Mouse (Mus musculus) MEL (cell line): ENCODE results near the gene Klk7. TPM values are rescaled to one million over a fixed set of nuclear protein-coding genes. Genes with fewer than 3 reads are reported as not detected.

ENCODE experiments used
- DNase-seq: peaks from one replicate; pipeline ENCODE4 v3.0.0; 2011; ENCODE audit warnings: low read depth, low spot score
- H3K27ac ChIP-seq: 2 replicates; pipeline ENCODE4 v1.5.1; 2012; ENCODE audit warnings: low read depth, mild to moderate bottlenecking, control low read depth, low read length, moderate library complexity; ENCODE audit not compliant: control insufficient read depth
- H3K27me3 ChIP-seq, 2 experiments: fragments of 150-350 bp in 1 of 2; sonication (generic) in 1 of 2; 2 replicates each; pipeline ENCODE4 v1.6.1; 2012; ENCODE audit warnings: low read length in 2 of 2, mild to moderate bottlenecking in 2 of 2, improper control_type of control experiment in 1 of 2, moderate library complexity in 1 of 2; ENCODE audit not compliant: insufficient read depth in 2 of 2, control insufficient read depth in 1 of 2
- H3K36me3 ChIP-seq, 2 experiments: 2 replicates each; pipeline ENCODE4 v1.6.1; 2012 to 2014; ENCODE audit warnings: low read length in 2 of 2, improper control_type of control experiment in 1 of 2, inconsistent platforms in 1 of 2, mild to moderate bottlenecking in 1 of 2; ENCODE audit not compliant: insufficient read depth in 2 of 2, control insufficient read depth in 1 of 2
- H3K4me1 ChIP-seq, 2 experiments: fragments of 150-350 bp in 1 of 2; sonication (generic) in 1 of 2; 2 replicates each; pipeline ENCODE4 v1.6.1; 2012; ENCODE audit warnings: low read length in 2 of 2, improper control_type of control experiment in 1 of 2, mild to moderate bottlenecking in 1 of 2; ENCODE audit not compliant: insufficient read depth in 2 of 2, control insufficient read depth in 1 of 2
- H3K4me3 ChIP-seq, 2 experiments: fragments of 150-350 bp in 1 of 2; sonication (generic) in 1 of 2; 2 replicates each; pipeline ENCODE4 v1.5.1; 2012; ENCODE audit warnings: low read depth in 2 of 2, low read length in 2 of 2, mild to moderate bottlenecking in 2 of 2, moderate library complexity in 2 of 2, control low read depth in 1 of 2, improper control_type of control experiment in 1 of 2; ENCODE audit not compliant: control insufficient read depth in 1 of 2, insufficient read depth in 1 of 2
- H3K79me2 ChIP-seq: 2 replicates; pipeline ENCODE4 v1.6.1; 2012; ENCODE audit warnings: mild to moderate bottlenecking, low read length, moderate library complexity; ENCODE audit not compliant: control insufficient read depth, poor library complexity, insufficient read depth
- H3K9ac ChIP-seq: 2 replicates; pipeline ENCODE4 v1.6.1; 2012; ENCODE audit warnings: low read depth, mild to moderate bottlenecking, control low read depth, low read length, moderate library complexity; ENCODE audit not compliant: control insufficient read depth, poor library complexity, severe bottlenecking
- H3K9me3 ChIP-seq: fragments of 150-350 bp; sonication (generic); replicated peaks from 2 replicates; pipeline ENCODE4 v1.6.1; 2012; ENCODE audit warnings: mild to moderate bottlenecking, low read length, improper control_type of control experiment, moderate library complexity; ENCODE audit not compliant: insufficient read depth
- BHLHE40 ChIP-seq: IDR thresholded peaks from 2 replicates; pipeline ENCODE4 v1.6.1; 2012; ENCODE audit warnings: low read depth, mild to moderate bottlenecking, inconsistent platforms, low read length, improper control_type of control experiment, borderline replicate concordance
- CHD2 ChIP-seq: IDR thresholded peaks from 2 replicates; pipeline ENCODE4 v1.6.1; 2011; ENCODE audit warnings: low read length, improper control_type of control experiment
- ELF1 ChIP-seq: IDR thresholded peaks from 2 replicates; pipeline ENCODE4 v1.6.1; 2014; ENCODE audit warnings: low read depth, mild to moderate bottlenecking, inconsistent platforms, low read length, improper control_type of control experiment, moderate library complexity
- EP300 ChIP-seq, 2 experiments: IDR thresholded peaks; 2 replicates each; pipeline ENCODE4 v1.6.1; 2011; ENCODE audit warnings: improper control_type of control experiment in 2 of 2, low read length in 2 of 2, low read depth in 1 of 2, mild to moderate bottlenecking in 1 of 2
- ETS1 ChIP-seq: IDR thresholded peaks from 2 replicates; pipeline ENCODE4 v1.6.1; 2012; ENCODE audit warnings: low read depth, mild to moderate bottlenecking, inconsistent platforms, low read length, improper control_type of control experiment, moderate library complexity
- GABPA ChIP-seq: IDR thresholded peaks from 2 replicates; pipeline ENCODE4 v1.6.1; 2012; ENCODE audit warnings: low read depth, mild to moderate bottlenecking, inconsistent platforms, low read length, improper control_type of control experiment, moderate library complexity
- GATA1 ChIP-seq: IDR thresholded peaks from 2 replicates; pipeline ENCODE4 v1.6.1; 2011; ENCODE audit warnings: low read depth, low read length, improper control_type of control experiment
- HCFC1 ChIP-seq: IDR thresholded peaks from 2 replicates; pipeline ENCODE4 v1.6.1; 2012; ENCODE audit warnings: low read depth, mild to moderate bottlenecking, inconsistent platforms, low read length, improper control_type of control experiment, moderate library complexity
- MAFK ChIP-seq: IDR thresholded peaks from 2 replicates; pipeline ENCODE4 v1.6.1; 2011; ENCODE audit warnings: low read depth, mild to moderate bottlenecking, low read length, improper control_type of control experiment, borderline replicate concordance
- MEF2A ChIP-seq: IDR thresholded peaks from 2 replicates; pipeline ENCODE4 v1.6.1; 2014; ENCODE audit warnings: low read depth, mild to moderate bottlenecking, inconsistent platforms, low read length, improper control_type of control experiment; ENCODE audit not compliant: poor library complexity, insufficient replicate concordance, severe bottlenecking; ENCODE audit errors: extremely low read depth
- MYC ChIP-seq: IDR thresholded peaks from 2 replicates; pipeline ENCODE4 v1.6.1; 2011; ENCODE audit warnings: low read depth, mild to moderate bottlenecking, low read length, improper control_type of control experiment, moderate library complexity
- NELFE ChIP-seq: IDR thresholded peaks from 2 replicates; pipeline ENCODE4 v1.6.1; 2011; ENCODE audit warnings: low read depth, low read length, improper control_type of control experiment
- NRF1 ChIP-seq: IDR thresholded peaks from 2 replicates; pipeline ENCODE4 v1.6.1; 2014; ENCODE audit warnings: low read depth, mild to moderate bottlenecking, inconsistent platforms, low read length, improper control_type of control experiment, moderate library complexity; ENCODE audit not compliant: poor library complexity, insufficient read depth, severe bottlenecking
- POLR2A ChIP-seq, 2 experiments: IDR thresholded peaks; 2 replicates each; pipeline ENCODE4 v1.6.1; 2011 to 2012; ENCODE audit warnings: low read length in 2 of 2, mild to moderate bottlenecking in 2 of 2, control low read depth in 1 of 2, improper control_type of control experiment in 1 of 2, low read depth in 1 of 2, moderate library complexity in 1 of 2; ENCODE audit not compliant: control insufficient read depth in 1 of 2, insufficient read depth in 1 of 2, poor library complexity in 1 of 2
- POLR2AphosphoS2 ChIP-seq: IDR thresholded peaks from 2 replicates; pipeline ENCODE4 v1.6.1; 2011; ENCODE audit warnings: low read length, improper control_type of control experiment
- POLR2AphosphoS5 ChIP-seq: IDR thresholded peaks from 2 replicates; pipeline ENCODE4 v1.6.1; 2012; ENCODE audit warnings: low read depth, borderline replicate concordance, mild to moderate bottlenecking, inconsistent platforms, low read length, moderate library complexity, mixed read lengths
- TAL1 ChIP-seq: IDR thresholded peaks from 2 replicates; pipeline ENCODE4 v1.6.1; 2012; ENCODE audit warnings: mild to moderate bottlenecking, inconsistent platforms, low read length, moderate library complexity, mixed read lengths
- TBP ChIP-seq: IDR thresholded peaks from 2 replicates; pipeline ENCODE4 v1.8.0; 2011; ENCODE audit warnings: low read depth, low read length, improper control_type of control experiment
- USF1 ChIP-seq: IDR thresholded peaks from 2 replicates; pipeline ENCODE4 v1.6.1; 2014; ENCODE audit warnings: low read depth, mild to moderate bottlenecking, inconsistent platforms, low read length, improper control_type of control experiment, moderate library complexity
- USF2 ChIP-seq, 2 experiments: IDR thresholded peaks; 2 replicates each; pipeline ENCODE4 v1.6.1; 2011 to 2012; ENCODE audit warnings: improper control_type of control experiment in 2 of 2, low read length in 2 of 2, borderline replicate concordance in 1 of 2, inconsistent platforms in 1 of 2, low read depth in 1 of 2, mild to moderate bottlenecking in 1 of 2; ENCODE audit not compliant: insufficient read depth in 1 of 2
- ZKSCAN1 ChIP-seq: IDR thresholded peaks from 2 replicates; pipeline ENCODE4 v1.6.1; 2012; ENCODE audit warnings: low read depth, mild to moderate bottlenecking, inconsistent platforms, low read length, improper control_type of control experiment, moderate library complexity
- ZNF384 ChIP-seq: IDR thresholded peaks from 2 replicates; pipeline ENCODE4 v1.6.1; 2012; ENCODE audit warnings: low read depth, mild to moderate bottlenecking, inconsistent platforms, low read length, improper control_type of control experiment
- polyA plus RNA-seq, 2 experiments: library from polyadenylated mRNA; stranded (reverse) in 1 of 2; unstranded in 1 of 2; fragments of >175 nt in 1 of 2; fragments of >200 nt in 1 of 2; gene quantifications; 2 replicates each; pipeline versions ENCODE4 v1.2.1 to v1.2.4; 2012; ENCODE audit warnings: low replicate concordance in 2 of 2, low read depth in 1 of 2; ENCODE audit not compliant: insufficient read length in 2 of 2, insufficient read depth in 1 of 2, missing spikeins in 1 of 2
- total RNA-seq: library from RNA; depleted of rRNA; stranded (reverse); fragments of 300-350 nt; gene quantifications from 2 replicates; pipeline ENCODE4 v1.2.3, GENCODE M21; 2012

Gene Klk7
- total and polyA plus RNA-seq, 3 experiments, result not detected

DNA sequence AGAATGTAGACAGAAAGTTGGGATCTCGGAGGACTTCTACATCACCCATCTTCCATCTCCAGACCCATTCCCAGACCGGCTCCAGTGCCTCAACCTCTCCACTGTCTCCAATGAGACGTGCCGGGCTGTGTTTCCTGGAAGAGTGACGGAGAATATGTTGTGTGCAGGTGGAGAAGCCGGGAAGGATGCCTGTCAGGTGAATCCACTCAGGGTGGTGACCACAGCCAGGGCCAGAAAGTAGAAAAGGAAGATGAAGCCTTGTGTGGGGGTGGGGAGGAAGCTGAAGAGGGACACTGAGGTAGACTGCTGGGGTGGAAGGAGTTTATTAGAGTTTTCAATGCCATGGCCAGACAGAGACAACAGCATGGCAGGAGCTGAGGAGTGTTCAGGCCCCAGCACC lies 39.2 kb upstream of the Klk7 start:
- no peak for DNase-seq
- no peaks in the 10 kb centered on the region for H3K79me2 ChIP-seq
- H3K27ac ChIP-seq, result no peak overlapping the region
- H3K9me3 ChIP-seq, result no peaks in the 10 kb centered on the region
- no peak overlapping the region for H3K4me3 ChIP-seq
- no peaks in the 10 kb centered on the region for H3K4me1 ChIP-seq
- TF ChIP-seq POLR2A (IDR thresholded peaks at IDR 0.05; ENCODE audit: control insufficient read depth in 1 of 2, insufficient read depth in 1 of 2, low read depth in 1 of 2, low read length in 2 of 2, poor library complexity in 1 of 2) (no peak), GABPA (no peak), TAL1 (no peak), MAFK (no peak), ZNF384 (no peak), ETS1 (no peak), HCFC1 (no peak), POLR2AphosphoS2 (no peak), GATA1 (no peak), NRF1 (no peak), ELF1 (no peak), ZKSCAN1 (no peak), BHLHE40 (no peak)
- no peak overlapping the region for H3K9ac ChIP-seq
- no peaks in the 10 kb centered on the region for H3K36me3 ChIP-seq
- H3K27me3 ChIP-seq, result no peaks in the 10 kb centered on the region

DNA sequence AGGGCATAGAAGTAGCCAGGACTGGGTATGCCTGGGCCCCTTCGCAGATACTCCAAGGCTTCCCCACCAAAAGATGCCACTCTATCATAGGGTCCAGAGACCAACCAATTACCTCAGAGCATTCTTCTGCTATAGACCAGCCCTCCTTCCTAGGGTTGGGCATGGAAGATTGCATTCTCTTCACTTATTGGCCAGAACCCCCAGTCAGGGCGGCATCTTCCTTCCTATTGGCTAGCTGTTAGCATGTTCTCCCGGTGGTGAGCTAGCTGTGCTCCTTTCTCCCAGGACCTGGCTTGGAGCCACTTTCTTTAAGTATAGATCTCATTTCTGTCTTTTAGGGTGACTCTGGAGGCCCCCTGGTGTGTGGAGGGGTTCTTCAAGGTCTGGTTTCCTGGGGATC lies 38.2 kb upstream of the Klk7 start:
- TF ChIP-seq EP300 (IDR thresholded peaks at IDR 0.05; ENCODE audit: low read depth in 1 of 2, low read length in 2 of 2) (no peak), USF1 (no peak), NELFE (no peak), POLR2AphosphoS5 (no peak), ETS1 (no peak), CHD2 (no peak), MEF2A (no peak), TBP (no peak), GATA1 (no peak), USF2 (IDR thresholded peaks at IDR 0.05; ENCODE audit: borderline replicate concordance in 1 of 2, insufficient read depth in 1 of 2, low read depth in 1 of 2, low read length in 2 of 2) (no peak), ELF1 (no peak), POLR2AphosphoS2 (no peak), TAL1 (no peak), GABPA (no peak), BHLHE40 (no peak), MYC (no peak), HCFC1 (no peak)
- H3K79me2 ChIP-seq, result no peaks in the 10 kb centered on the region
- H3K27me3 ChIP-seq, result no peaks in the 10 kb centered on the region
- H3K9me3 ChIP-seq, result no peaks in the 10 kb centered on the region
- no peak overlapping the region for H3K9ac ChIP-seq
- no peak overlapping the region for H3K4me3 ChIP-seq
- DNase-seq, result no peak
- H3K36me3 ChIP-seq, result no peaks in the 10 kb centered on the region
- H3K27ac ChIP-seq, result no peak overlapping the region
- no peaks in the 10 kb centered on the region for H3K4me1 ChIP-seq
